Mouse (Mus musculus): Measurements from ENCODE around the gene Olfr811. TPM values are rescaled to one million over a fixed set of nuclear protein-coding genes. Genes with fewer than 3 reads are reported as not detected.

The Olfr811 gene
- polyA plus RNA-seq (2014; fragmentation: Nextera tagmentation; extraction: Ambion mirVana) = not detected in 2 replicates

- Histone ChIP-seq H3K27ac (replicated peaks; ENCODE audit: low read depth, low read length) (no peak within 1 kb of the TSS), H3K36me3 (ENCODE audit: control insufficient read depth, insufficient read depth, low read length) (no peaks in the 10 kb centered on the region), H3K4me3 (ENCODE audit: low read depth, low read length) (no peak within 1 kb of the TSS), H3K27me3 (ENCODE audit: control insufficient read depth, insufficient read depth, low read length) (no peaks in the 10 kb centered on the region), H3K4me1 (ENCODE audit: control insufficient read depth, insufficient read depth, low read length) (no peaks in the 10 kb centered on the region), H3K9me3 (ENCODE audit: control insufficient read depth, low read length) (no peaks in the 10 kb centered on the region), H3K4me2 (ENCODE audit: low read depth, severe bottlenecking) (no peak within 1 kb of the TSS), H3K9ac (ENCODE audit: low read length) (no peak within 1 kb of the TSS)
- WGBS = 84% methylated on average over 4 of the region's 4 CpGs
- ATAC-seq (ENCODE audit: insufficient number of reproducible peaks, low FRiP score, low TSS enrichment, low read depth) (no peak), DNase-seq (ENCODE audit: low spot score) (no peak)
Observed at GRCm38 (mm10) chr10:129804296-129804695, at the start of gene Olfr811. TSS of gene Olfr811 (minus strand) at chr10:129804396.

GRCm38 (mm10) chr10:129847343-129847742 is 43.1 kb upstream of the Olfr811 start:
- 97% methylated on average over 1 of the region's 1 CpGs for WGBS
- Histone ChIP-seq H3K4me1 (ENCODE audit: control insufficient read depth, insufficient read depth, low read length) (no peaks in the 10 kb centered on the region), H3K9ac (ENCODE audit: low read length) (no peak overlapping the region), H3K4me2 (ENCODE audit: low read depth, severe bottlenecking) (no peak overlapping the region), H3K9me3 (ENCODE audit: control insufficient read depth, low read length) (no peaks in the 10 kb centered on the region), H3K4me3 (ENCODE audit: low read depth, low read length) (no peak overlapping the region), H3K36me3 (ENCODE audit: control insufficient read depth, insufficient read depth, low read length) (no peaks in the 10 kb centered on the region), H3K27ac (replicated peaks; ENCODE audit: low read depth, low read length) (no peak overlapping the region), H3K27me3 (ENCODE audit: control insufficient read depth, insufficient read depth, low read length) (no peaks in the 10 kb centered on the region)
- no peak for ATAC-seq (ENCODE audit: insufficient number of reproducible peaks, low FRiP score, low TSS enrichment, low read depth)
- DNase-seq (ENCODE audit: low spot score) = no peak

- no peak within 1 kb of the TSS for H3K4me2 ChIP-seq (ENCODE audit: low read depth, severe bottlenecking)
- no peaks in the 10 kb centered on the region for H3K36me3 ChIP-seq (ENCODE audit: control insufficient read depth, insufficient read depth, low read length)
- H3K27me3 ChIP-seq (ENCODE audit: control insufficient read depth, insufficient read depth, low read length) = no peaks in the 10 kb centered on the region
- DNase-seq (ENCODE audit: low spot score) (no peak), ATAC-seq (ENCODE audit: insufficient number of reproducible peaks, low FRiP score, low TSS enrichment, low read depth) (no peak)
- WGBS = 76% methylated on average over 1 of the region's 1 CpGs
- no peaks in the 10 kb centered on the region for H3K4me1 ChIP-seq (ENCODE audit: control insufficient read depth, insufficient read depth, low read length)
- no peaks in the 10 kb centered on the region for H3K9me3 ChIP-seq (ENCODE audit: control insufficient read depth, low read length)
- no peak within 1 kb of the TSS for H3K9ac ChIP-seq (ENCODE audit: low read length)
- H3K4me3 ChIP-seq (ENCODE audit: low read depth, low read length) = no peak within 1 kb of the TSS
- H3K27ac ChIP-seq (replicated peaks; ENCODE audit: low read depth, low read length) = no peak within 1 kb of the TSS
Observed at GRCm38 (mm10) chr10:129845994-129846393, 41.8 kb upstream of the Olfr811 start, which contains the start of gene Olfr812. TSS of gene Olfr812 (minus strand) at chr10:129846094.

GRCm38 (mm10) chr10:129794817-129795216 is 9.4 kb downstream of the Olfr811 start, which contains the start of gene Olfr810:
TSS of gene Olfr810 (minus strand) at chr10:129794917.
- Histone ChIP-seq H3K4me2 (ENCODE audit: low read depth, severe bottlenecking) (no peak within 1 kb of the TSS), H3K36me3 (ENCODE audit: control insufficient read depth, insufficient read depth, low read length) (no peaks in the 10 kb centered on the region), H3K9ac (ENCODE audit: low read length) (no peak within 1 kb of the TSS), H3K4me1 (ENCODE audit: control insufficient read depth, insufficient read depth, low read length) (no peaks in the 10 kb centered on the region), H3K27ac (replicated peaks; ENCODE audit: low read depth, low read length) (no peak within 1 kb of the TSS), H3K4me3 (ENCODE audit: low read depth, low read length) (no peak within 1 kb of the TSS), H3K9me3 (ENCODE audit: control insufficient read depth, low read length) (no peaks in the 10 kb centered on the region), H3K27me3 (ENCODE audit: control insufficient read depth, insufficient read depth, low read length) (no peaks in the 10 kb centered on the region)
- ATAC-seq (ENCODE audit: insufficient number of reproducible peaks, low FRiP score, low TSS enrichment, low read depth) (no peak), DNase-seq (ENCODE audit: low spot score) (no peak)

- Histone ChIP-seq H3K27ac (replicated peaks; ENCODE audit: low read depth, low read length) (no peak overlapping the region), H3K9ac (ENCODE audit: low read length) (no peak overlapping the region), H3K4me2 (ENCODE audit: low read depth, severe bottlenecking) (no peak overlapping the region), H3K9me3 (ENCODE audit: control insufficient read depth, low read length) (no peaks in the 10 kb centered on the region), H3K4me3 (ENCODE audit: low read depth, low read length) (no peak overlapping the region), H3K4me1 (ENCODE audit: control insufficient read depth, insufficient read depth, low read length) (no peaks in the 10 kb centered on the region), H3K27me3 (ENCODE audit: control insufficient read depth, insufficient read depth, low read length) (no peaks in the 10 kb centered on the region), H3K36me3 (ENCODE audit: control insufficient read depth, insufficient read depth, low read length) (no peaks in the 10 kb centered on the region)
- ATAC-seq (ENCODE audit: insufficient number of reproducible peaks, low FRiP score, low TSS enrichment, low read depth) = no peak
- DNase-seq (ENCODE audit: low spot score) = no peak
Observed at GRCm38 (mm10) chr10:129778123-129778522, 26.1 kb downstream of the Olfr811 start.

GRCm38 (mm10) chr10:129774338-129774737 is 29.9 kb downstream of the Olfr811 start, which contains the start of gene Olfr809:
TSS of gene Olfr809 (plus strand) at chr10:129774638.
- H3K36me3 ChIP-seq (ENCODE audit: control insufficient read depth, insufficient read depth, low read length) = no peaks in the 10 kb centered on the region
- H3K9ac ChIP-seq (ENCODE audit: low read length) = no peak within 1 kb of the TSS
- H3K27me3 ChIP-seq (ENCODE audit: control insufficient read depth, insufficient read depth, low read length) = no peaks in the 10 kb centered on the region
- no peak within 1 kb of the TSS for H3K4me2 ChIP-seq (ENCODE audit: low read depth, severe bottlenecking)
- H3K4me3 ChIP-seq (ENCODE audit: low read depth, low read length) = no peak within 1 kb of the TSS
- no peaks in the 10 kb centered on the region for H3K4me1 ChIP-seq (ENCODE audit: control insufficient read depth, insufficient read depth, low read length)
- DNase-seq (ENCODE audit: low spot score) (no peak), ATAC-seq (ENCODE audit: insufficient number of reproducible peaks, low FRiP score, low TSS enrichment, low read depth) (no peak)
- no peak within 1 kb of the TSS for H3K27ac ChIP-seq (replicated peaks; ENCODE audit: low read depth, low read length)
- no peaks in the 10 kb centered on the region for H3K9me3 ChIP-seq (ENCODE audit: control insufficient read depth, low read length)

- Histone ChIP-seq H3K9me3 (ENCODE audit: control insufficient read depth, low read length) (no peaks in the 10 kb centered on the region), H3K9ac (ENCODE audit: low read length) (no peak within 1 kb of the TSS), H3K36me3 (ENCODE audit: control insufficient read depth, insufficient read depth, low read length) (no peaks in the 10 kb centered on the region), H3K27ac (replicated peaks; ENCODE audit: low read depth, low read length) (no peak within 1 kb of the TSS), H3K4me1 (ENCODE audit: control insufficient read depth, insufficient read depth, low read length) (no peaks in the 10 kb centered on the region), H3K4me2 (ENCODE audit: low read depth, severe bottlenecking) (no peak within 1 kb of the TSS), H3K4me3 (ENCODE audit: low read depth, low read length) (no peak within 1 kb of the TSS), H3K27me3 (ENCODE audit: control insufficient read depth, insufficient read depth, low read length) (no peaks in the 10 kb centered on the region)
- DNase-seq (ENCODE audit: low spot score) (no peak), ATAC-seq (ENCODE audit: insufficient number of reproducible peaks, low FRiP score, low TSS enrichment, low read depth) (no peak)
- 91% methylated on average over 1 of the region's 1 CpGs for WGBS
Observed at GRCm38 (mm10) chr10:129765182-129765581, 39.0 kb downstream of the Olfr811 start, which contains the start of gene Olfr808. TSS of gene Olfr808 (plus strand) at chr10:129765482.

GRCm38 (mm10) chr10:129757693-129758092 is 46.5 kb downstream of the Olfr811 start, which contains the start of gene Olfr807:
TSS of gene Olfr807 (minus strand) at chr10:129757793.
- Histone ChIP-seq H3K9me3 (ENCODE audit: control insufficient read depth, low read length) (no peaks in the 10 kb centered on the region), H3K4me3 (ENCODE audit: low read depth, low read length) (no peak within 1 kb of the TSS), H3K4me1 (ENCODE audit: control insufficient read depth, insufficient read depth, low read length) (no peaks in the 10 kb centered on the region), H3K9ac (ENCODE audit: low read length) (no peak within 1 kb of the TSS), H3K4me2 (ENCODE audit: low read depth, severe bottlenecking) (no peak within 1 kb of the TSS), H3K27ac (replicated peaks; ENCODE audit: low read depth, low read length) (no peak within 1 kb of the TSS), H3K36me3 (ENCODE audit: control insufficient read depth, insufficient read depth, low read length) (no peaks in the 10 kb centered on the region), H3K27me3 (ENCODE audit: control insufficient read depth, insufficient read depth, low read length) (no peaks in the 10 kb centered on the region)
- 94% methylated on average over 1 of the region's 1 CpGs for WGBS
- no peak for DNase-seq (ENCODE audit: low spot score)
- ATAC-seq (ENCODE audit: insufficient number of reproducible peaks, low FRiP score, low TSS enrichment, low read depth) = no peak
